Mouse (Mus musculus) Muller cell, postnatal 12 days (primary cell): ENCODE measurements around the gene Ccdc141.
A peak's percentile ranks its signal among the peaks of the same experiment; 100 is the strongest.

Experiments
- DNase-seq: peaks from one replicate; pipeline ENCODE4 v3.0.0-alpha.2; 2015; ENCODE audit errors: inconsistent ontology term

Ccdc141 gene

GRCm38 (mm10) chr2:77174313-77174712 is 3.9 kb upstream of the Ccdc141 start:
- no peak for DNase-seq

- no peak for DNase-seq
These were observed 3.4 kb upstream of the Ccdc141 start for GRCm38 (mm10) chr2:77173821-77174220.

DNA sequence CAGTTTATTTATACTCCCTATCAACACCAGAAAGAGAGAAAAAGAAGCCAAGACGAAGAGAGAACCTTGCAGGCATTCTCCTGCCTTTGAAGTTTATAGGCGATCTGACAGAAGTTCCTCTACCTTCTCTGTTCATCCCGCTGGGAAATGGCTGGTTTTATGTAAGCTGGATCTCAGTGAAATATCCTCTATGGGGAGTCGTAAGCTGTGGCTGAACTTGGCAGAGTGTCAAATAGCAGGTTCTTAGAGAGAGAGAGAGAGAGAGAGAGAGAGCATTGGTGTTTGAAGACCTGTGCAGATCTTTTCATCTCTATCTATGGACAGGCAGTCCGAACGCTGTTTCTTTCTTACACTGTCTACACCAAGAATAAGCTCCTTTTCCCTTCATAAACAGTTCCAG is 2.9 kb upstream of the Ccdc141 start:
- DNase-seq: no peak

DNA sequence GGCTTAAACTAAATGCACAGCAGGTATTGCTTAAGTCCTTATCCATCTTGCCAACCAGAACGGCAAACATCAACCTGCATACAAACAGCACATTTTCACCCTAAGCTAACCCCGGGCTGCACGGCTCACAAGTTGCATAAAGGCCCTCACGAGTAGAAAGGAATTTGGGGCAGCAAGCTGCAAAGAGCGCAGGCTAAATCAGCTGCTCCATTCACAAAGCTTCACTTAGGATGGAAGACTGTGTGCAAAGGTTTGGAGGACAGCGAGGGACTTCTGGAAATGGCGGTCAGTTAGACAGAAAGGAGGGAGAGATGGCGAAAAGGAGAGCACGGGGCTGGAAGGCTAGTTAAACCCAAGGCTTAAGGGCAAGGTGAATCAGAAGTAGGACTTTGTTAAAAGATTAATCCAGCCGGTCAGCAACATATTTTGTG is 1.8 kb upstream of the Ccdc141 start:
- DNase-seq: peak; percentile 67

DNA sequence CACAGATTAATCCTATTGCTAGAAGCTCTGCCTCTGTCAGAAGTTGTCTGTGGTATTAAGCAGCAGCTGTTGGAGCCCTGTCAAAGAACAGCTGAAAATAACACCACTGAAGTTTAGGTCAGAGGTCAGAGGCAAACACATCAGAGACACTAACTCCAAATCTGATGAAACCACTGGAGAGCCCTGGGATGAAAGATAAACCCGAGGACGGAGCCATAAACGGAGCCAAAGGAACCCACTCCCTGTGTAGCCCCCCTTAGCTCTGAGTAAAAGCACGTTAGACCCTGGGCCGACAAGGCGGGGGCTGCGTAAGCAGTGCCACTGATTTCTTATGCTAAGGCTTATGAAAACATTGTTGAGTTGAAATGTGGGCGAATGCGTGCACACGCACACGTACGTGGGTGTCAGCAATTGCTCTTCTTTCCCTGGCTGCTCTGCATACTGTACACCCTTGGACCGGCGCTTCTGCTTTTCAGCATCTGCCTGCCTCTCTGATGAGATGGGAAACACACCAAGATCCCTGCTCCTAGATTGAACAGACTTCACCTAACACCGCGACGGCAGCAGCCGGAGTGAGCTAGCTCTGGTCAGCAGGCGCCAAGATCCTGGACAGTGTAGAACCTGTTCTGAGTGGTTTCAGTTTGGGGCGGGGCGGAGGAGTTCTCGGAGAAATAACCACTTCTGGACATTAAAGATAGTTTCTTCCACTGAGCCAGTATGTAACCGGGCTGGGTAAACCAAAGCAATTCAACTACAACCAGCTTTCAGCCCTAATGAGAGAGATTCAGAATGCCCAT is 1.2 kb upstream of the Ccdc141 start:
- peak; percentile 61 for DNase-seq

DNA sequence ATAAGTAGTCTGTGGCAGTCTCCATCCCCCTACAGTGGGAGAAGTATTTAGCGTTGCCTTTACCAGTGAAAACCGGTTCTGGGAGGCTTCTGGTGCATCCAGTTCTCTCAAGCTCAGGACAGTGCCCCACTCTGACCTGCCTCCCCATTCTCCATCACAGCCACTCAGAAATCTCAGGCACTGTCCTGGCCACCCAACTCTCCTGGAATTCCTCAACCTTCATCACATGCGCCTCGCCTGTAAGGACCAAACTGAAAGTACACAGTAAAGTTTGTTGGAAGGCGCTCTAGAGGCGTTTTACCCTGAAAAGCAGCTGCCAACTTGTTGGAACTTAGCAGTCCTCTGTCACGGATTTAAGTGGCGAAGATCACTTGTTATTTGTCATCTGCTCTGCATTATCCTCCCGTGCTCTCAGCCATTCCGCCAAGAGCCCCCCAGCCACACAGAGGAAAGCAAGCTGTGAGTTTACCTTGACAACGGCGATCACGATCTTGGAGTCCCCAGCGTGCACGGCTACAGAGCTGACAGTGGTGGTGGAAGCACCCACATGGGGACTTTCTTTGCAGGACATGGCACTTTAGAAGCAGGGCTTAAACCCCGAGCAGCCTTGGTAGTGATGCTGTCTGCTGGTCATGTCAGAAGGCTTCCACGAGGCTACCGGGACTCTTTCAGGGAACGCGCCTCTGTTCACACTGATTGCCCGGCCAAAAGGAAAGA is 362 bp downstream of the Ccdc141 start:
- DNase-seq: peak; percentile 66

DNA sequence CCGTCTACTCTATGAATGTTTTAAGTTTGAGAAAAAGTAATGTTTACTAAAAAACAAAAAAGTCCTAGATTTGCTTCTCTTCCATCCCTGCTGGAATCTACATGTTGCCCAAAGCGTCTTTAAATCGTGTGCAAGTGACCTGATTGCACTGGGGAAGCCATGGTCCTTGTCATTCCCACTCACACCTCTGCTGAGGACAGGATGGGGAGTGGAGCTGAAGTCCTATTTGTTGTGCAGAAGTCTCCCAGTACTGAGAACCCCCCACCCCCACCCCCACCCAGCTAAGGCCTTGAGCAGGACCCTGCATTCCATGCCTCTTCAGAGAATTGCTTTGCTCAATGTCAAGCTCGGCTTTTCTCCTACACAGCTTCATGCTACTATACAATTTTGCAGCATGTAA is 1.2 kb downstream of the Ccdc141 start:
- DNase-seq: no peak

DNA sequence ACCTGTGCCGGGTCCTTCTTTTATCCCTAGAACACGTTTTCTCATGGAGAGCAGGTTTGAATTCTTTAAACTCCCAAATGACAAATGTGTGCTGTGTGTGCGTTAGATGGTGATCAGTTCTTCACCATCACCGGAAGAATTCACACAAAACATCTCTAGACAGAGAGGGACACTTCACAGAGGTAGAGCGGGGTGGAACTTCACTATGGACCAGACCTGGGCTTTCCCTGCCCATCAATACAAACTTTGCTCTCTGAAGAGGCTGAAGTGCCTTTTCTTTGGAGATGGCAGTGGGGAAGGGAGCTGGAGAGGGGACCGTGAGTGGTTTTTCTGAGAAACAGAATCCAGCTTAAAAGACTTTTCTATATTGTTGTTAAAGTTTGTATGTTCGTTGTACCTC is 1.7 kb downstream of the Ccdc141 start:
- DNase-seq: no peak

GRCm38 (mm10) chr2:77168081-77168685 is 2.3 kb downstream of the Ccdc141 start:
- DNase-seq: no peak

DNA sequence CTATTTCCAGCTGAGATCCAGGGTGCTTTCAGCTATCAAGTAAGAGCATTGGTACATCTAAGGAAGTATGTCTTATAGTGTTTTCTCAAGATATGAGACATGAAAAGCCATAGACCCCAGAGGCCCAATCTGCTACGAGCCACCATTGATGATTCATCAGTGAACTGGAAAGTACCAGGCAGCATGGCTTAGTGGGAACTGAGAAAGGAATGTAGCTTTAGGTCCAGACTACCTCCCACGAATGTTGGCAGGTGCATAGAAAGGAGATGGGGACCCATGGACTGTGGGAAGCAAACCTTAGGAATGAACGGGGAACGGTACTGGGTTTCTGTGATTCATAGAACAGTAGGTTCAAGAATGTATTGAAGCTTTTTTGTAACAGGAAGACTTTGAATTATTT is 4.1 kb downstream of the Ccdc141 start:
- DNase-seq: peak; percentile 83

- DNase-seq: no peak
These were observed 5.8 kb downstream of the Ccdc141 start for GRCm38 (mm10) chr2:77164662-77165061.

- DNase-seq: no peak
These were observed 7.1 kb downstream of the Ccdc141 start for GRCm38 (mm10) chr2:77163381-77163780.

GRCm38 (mm10) chr2:77162135-77162534 is 8.3 kb downstream of the Ccdc141 start:
- DNase-seq: no peak

- DNase-seq: no peak
These were observed 12.9 kb downstream of the Ccdc141 start for GRCm38 (mm10) chr2:77157546-77157945.

- DNase-seq: no peak
These were observed 16.4 kb downstream of the Ccdc141 start for GRCm38 (mm10) chr2:77154080-77154479.

GRCm38 (mm10) chr2:77151255-77151654 is 19.2 kb downstream of the Ccdc141 start:
- DNase-seq: no peak

DNA sequence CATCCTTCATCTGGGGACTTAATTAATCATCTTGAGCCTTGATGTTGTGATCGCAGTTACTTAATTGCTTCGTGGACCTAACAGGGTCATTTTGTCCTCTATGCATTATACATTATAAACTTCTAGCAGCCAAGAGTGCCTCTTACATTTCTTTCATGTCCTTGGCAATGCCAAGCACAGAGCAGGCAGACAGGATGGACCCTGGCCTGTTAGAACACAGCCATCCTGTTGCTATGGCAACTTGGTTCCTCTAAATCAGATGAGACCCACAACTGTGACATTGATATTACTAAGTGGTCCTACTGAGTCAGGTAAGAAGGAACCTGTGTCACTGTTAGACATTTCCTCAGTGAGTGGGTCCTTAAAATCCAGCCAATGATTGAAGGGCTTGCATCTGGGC is 20.9 kb downstream of the Ccdc141 start:
- no peak for DNase-seq

DNA sequence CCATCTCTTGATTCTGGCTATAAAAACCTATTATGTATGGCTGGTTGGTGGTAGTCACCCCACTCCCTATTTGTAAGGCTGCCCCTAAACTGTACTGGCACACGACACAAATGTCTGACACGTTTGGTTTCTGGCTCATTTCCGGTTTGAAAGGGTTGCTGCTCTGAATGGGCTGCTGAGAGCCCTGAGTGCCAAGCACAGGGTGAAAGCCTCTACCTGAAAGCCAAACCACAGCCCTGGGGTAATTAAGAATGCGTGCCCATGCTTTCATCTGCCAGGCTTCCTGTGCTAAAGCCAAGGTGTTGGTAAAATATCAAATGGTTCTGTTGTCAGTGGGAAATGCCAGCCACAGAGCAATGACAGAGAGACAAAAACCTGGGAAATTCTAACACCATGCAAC is 22.2 kb downstream of the Ccdc141 start:
- DNase-seq: peak; percentile 42

DNA sequence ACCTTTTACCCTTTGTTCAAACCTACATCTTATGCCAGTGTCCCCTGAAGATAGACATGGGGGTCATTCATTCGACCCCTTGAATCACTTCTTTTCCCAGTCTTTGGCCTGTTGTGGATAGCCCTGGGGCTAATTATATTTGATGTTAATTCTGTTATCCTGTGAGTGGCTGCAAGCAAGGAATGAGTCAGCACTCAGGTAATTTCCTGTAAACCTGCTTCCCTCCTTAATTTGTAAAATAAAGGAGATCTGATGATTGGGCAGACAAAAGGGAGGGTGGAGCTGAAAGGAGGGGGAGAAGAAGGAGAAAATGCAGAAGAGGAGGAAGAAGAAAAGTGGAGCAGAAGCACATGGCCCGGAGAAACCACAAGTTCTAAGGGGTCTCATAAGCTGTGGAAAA is 23.5 kb downstream of the Ccdc141 start:
- DNase-seq: no peak

- no peak for DNase-seq
These were observed 24.1 kb downstream of the Ccdc141 start for GRCm38 (mm10) chr2:77146291-77146690.

DNA sequence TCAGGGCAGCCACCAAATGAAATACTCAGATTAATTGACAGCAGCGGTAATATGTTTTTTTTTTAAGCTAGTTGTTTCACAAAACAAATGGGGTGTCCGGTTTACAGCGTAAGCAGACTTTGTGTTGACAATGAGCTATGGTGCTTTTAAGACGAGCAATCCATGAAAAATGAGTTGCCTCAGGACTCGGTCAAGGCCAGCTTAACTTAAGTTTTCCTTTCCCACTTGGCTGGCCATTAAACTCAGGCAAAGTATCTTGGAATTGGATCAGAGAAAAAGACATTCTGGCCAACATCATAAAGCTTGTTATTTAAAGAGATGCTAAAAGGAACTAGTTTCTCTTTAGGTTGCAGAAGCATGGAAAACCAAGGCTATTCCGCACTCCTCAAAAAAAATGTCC is 26.9 kb downstream of the Ccdc141 start:
- no peak for DNase-seq

DNA sequence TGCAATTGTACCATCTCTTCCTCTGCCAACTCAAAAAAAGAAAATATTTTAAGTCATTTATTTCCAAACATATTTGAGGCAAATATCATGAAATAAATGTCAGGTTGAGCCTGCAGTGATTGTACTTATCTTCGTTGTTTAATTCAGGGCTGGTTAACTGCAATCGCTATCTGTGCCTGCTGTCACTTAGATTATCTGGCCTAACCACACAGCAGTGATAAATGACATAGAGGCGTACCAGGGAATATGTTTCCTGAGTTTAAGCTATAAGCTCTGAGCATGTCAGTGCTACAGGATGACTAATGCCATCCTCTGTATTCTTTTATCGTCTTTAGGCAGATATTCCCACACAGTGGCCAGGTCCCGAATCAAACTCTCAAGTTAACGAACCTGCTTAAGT is 31.6 kb downstream of the Ccdc141 start:
- DNase-seq: no peak

GRCm38 (mm10) chr2:77134906-77135305 is 35.5 kb downstream of the Ccdc141 start:
- DNase-seq: peak; percentile 41
